In the genomic region with DNA sequence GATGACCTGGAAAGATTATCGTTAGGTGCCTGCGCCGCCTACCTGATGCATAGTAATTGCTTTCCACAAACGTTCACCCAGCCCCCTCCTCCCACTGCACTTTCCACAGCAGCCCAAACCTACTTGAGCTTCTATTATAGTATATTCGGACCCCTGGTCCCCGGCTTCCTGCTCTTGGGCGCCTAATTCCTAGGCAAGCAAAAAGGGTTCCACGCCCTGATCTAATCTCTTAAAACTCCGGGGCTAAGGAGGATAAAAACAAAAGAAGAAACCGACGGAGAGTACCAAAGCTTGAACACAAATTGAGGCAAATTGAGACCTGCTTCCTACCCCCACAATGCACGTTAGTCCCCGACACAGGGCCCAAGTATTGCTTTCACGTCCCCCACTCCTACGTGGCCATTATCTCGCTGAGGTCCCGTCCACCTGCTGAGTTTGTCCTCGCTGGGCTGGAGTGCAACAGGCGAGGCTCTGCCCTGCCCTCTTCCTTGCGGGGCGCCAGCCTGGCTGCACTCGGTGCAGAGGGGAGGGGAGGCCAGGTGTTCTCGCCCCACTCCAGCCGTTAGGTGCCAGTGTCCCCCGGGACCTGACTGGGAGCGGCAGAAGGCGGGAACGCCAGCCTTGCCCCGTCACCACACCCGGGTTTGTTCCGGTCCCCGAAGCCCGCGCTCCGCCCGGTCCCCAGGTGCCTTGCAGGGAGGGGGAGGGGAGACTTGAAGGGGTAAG, we compare ENCODE assay signal across 1 mouse cellular context.
TF ChIP-seq lines count a peak whose summit lies in the region.

No protein-coding gene starts in this region.

TF ChIP-seq in ES-E14, 5 proteins besides CTCF, POLR2A, EP300 and RAD21:
- TF ChIP-seq ZNF384 (IDR thresholded peaks at IDR 0.05; ENCODE audit: low read depth, low read length), result no peak
- no peak for TF ChIP-seq ZC3H11A (IDR thresholded peaks at IDR 0.05; ENCODE audit: borderline replicate concordance, low read depth, low read length)
- TF ChIP-seq CHD2 (IDR thresholded peaks at IDR 0.05; ENCODE audit: low read depth, low read length), result no peak
- no peak for TF ChIP-seq MAFK (IDR thresholded peaks at IDR 0.05; ENCODE audit: insufficient read depth, low read depth, low read length)
- TF ChIP-seq HCFC1 (IDR thresholded peaks at IDR 0.05; ENCODE audit: borderline replicate concordance, insufficient read depth, low read length), result no peak
